Mouse (Mus musculus) forebrain, embryonic 12.5 days (tissue): ENCODE data around the gene Mbd6. TPM values are rescaled to one million over a fixed set of nuclear protein-coding genes. Genes with fewer than 3 reads are reported as not detected.
A peak's percentile ranks its signal among the peaks of the same experiment; 100 is the strongest.

Experiments
- ATAC-seq: fragments of 200-750 bp; cut with Nextera tagmentation; 2 replicates; pipeline ENCODE4 v1.8.0; 2017; ENCODE audit warnings: moderate TSS enrichment; ENCODE audit not compliant: low FRiP score
- H3K27ac ChIP-seq: fragments of 300-500 bp; sonication (generic); 2 replicates; pipeline ENCODE4 v1.5.1; 2016; ENCODE audit warnings: mild to moderate bottlenecking
- H3K27me3 ChIP-seq: fragments of 300-500 bp; sonication (generic); 2 replicates; pipeline ENCODE4 v1.6.1; 2016; ENCODE audit warnings: mild to moderate bottlenecking
- H3K36me3 ChIP-seq: fragments of 300-500 bp; sonication (generic); replicated peaks from 2 replicates; pipeline ENCODE4 v1.6.1; 2016; ENCODE audit warnings: mild to moderate bottlenecking
- H3K4me1 ChIP-seq: fragments of 300-500 bp; sonication (generic); 2 replicates; pipeline ENCODE4 v1.6.1; 2016
- H3K4me2 ChIP-seq: fragments of 300-500 bp; sonication (generic); 2 replicates; pipeline ENCODE4 v1.6.1; 2016; ENCODE audit warnings: mild to moderate bottlenecking, moderate library complexity
- H3K4me3 ChIP-seq: fragments of 300-500 bp; sonication (generic); replicated peaks from 2 replicates; pipeline ENCODE4 v1.5.1; 2016; ENCODE audit warnings: mild to moderate bottlenecking
- H3K9ac ChIP-seq: fragments of 300-500 bp; sonication (generic); 2 replicates; pipeline ENCODE4 v1.6.1; 2016; ENCODE audit warnings: mild to moderate bottlenecking
- H3K9me3 ChIP-seq: fragments of 300-500 bp; sonication (generic); 2 replicates; pipeline ENCODE4 v1.6.1; 2016
- WGBS: fragments of 180-500 bp; shearing (Covaris S2); methylation state at CpG from one replicate; pipeline ENCODE4 v1.1.7; 2016; 5-methylcytosine and 5-hydroxymethylcytosine counted together
- polyA plus RNA-seq: library from polyadenylated mRNA; unstranded; fragments of >200 nt; fragmentation: Nextera tagmentation; extraction: Ambion mirVana; gene quantifications from 2 replicates; pipeline ENCODE4 v1.2.1, GENCODE M21; 2016

Mbd6 gene
- polyA plus RNA-seq, 1 experiment from 2014 or later: 21.2 TPM

GRCm38 (mm10) chr10:127266112-127267091 lies 22.4 kb downstream of the Mbd6 start, which contains the start of gene Dctn2:
Dctn2 (plus strand) TSS chr10:127266368.
- Histone ChIP-seq H3K27ac (peak within 1 kb of the TSS; percentile 88), H3K9ac (peak within 1 kb of the TSS; percentile 98), H3K36me3 (peaks cover 25% of the 10 kb centered on the region), H3K4me3 (peak within 1 kb of the TSS; percentile 87), H3K4me1 (peaks cover 50% of the 10 kb centered on the region), H3K9me3 (no peaks in the 10 kb centered on the region), H3K4me2 (peak within 1 kb of the TSS; percentile 81), H3K27me3 (peaks cover 17% of the 10 kb centered on the region)
- WGBS: under 1% methylated on average over 69 of the region's 70 CpGs
- ATAC-seq: peak; percentile 96

- peaks cover 21% of the 10 kb centered on the region for H3K36me3 ChIP-seq
- H3K9ac ChIP-seq: 0 out of 2 replicates have a peak overlapping the region, but pooled peaks have one; percentile 98
- H3K9me3 ChIP-seq: no peaks in the 10 kb centered on the region
- peaks cover 56% of the 10 kb centered on the region for H3K4me1 ChIP-seq
- ATAC-seq: peak; percentile 47
- 35% methylated on average over 4 of the region's 4 CpGs for WGBS
- peak overlapping the region; percentile 81 for H3K4me2 ChIP-seq
- peaks cover 17% of the 10 kb centered on the region for H3K27me3 ChIP-seq
- H3K27ac ChIP-seq: no peak overlapping the region
- peak overlapping the region; percentile 87 for H3K4me3 ChIP-seq
Observed at GRCm38 (mm10) chr10:127265727-127266111, 23.1 kb downstream of the Mbd6 start.

- H3K36me3 ChIP-seq: peaks cover 13% of the 10 kb centered on the region
- H3K9ac ChIP-seq: no peak overlapping the region
- H3K27ac ChIP-seq: no peak overlapping the region
- WGBS: 64% methylated on average over 4 of the region's 4 CpGs
- no peaks in the 10 kb centered on the region for H3K9me3 ChIP-seq
- H3K4me2 ChIP-seq: no peak overlapping the region
- peaks cover 17% of the 10 kb centered on the region for H3K27me3 ChIP-seq
- ATAC-seq: no peak
- H3K4me3 ChIP-seq: no peak overlapping the region
- peaks cover 53% of the 10 kb centered on the region for H3K4me1 ChIP-seq
Observed at GRCm38 (mm10) chr10:127264971-127265370, 23.8 kb downstream of the Mbd6 start.

GRCm38 (mm10) chr10:127264336-127264735 lies 24.5 kb downstream of the Mbd6 start:
- Histone ChIP-seq H3K4me1 (peaks cover 56% of the 10 kb centered on the region), H3K27me3 (peaks cover 17% of the 10 kb centered on the region)
- 81% methylated on average over 8 of the region's 8 CpGs for WGBS

GRCm38 (mm10) chr10:127263631-127264030 lies 25.2 kb downstream of the Mbd6 start:
- WGBS: 35% methylated on average over 3 of the region's 3 CpGs
- Histone ChIP-seq H3K27me3 (peaks cover 17% of the 10 kb centered on the region), H3K4me2 (peak overlapping the region; percentile 85; the same call in 1 of the 2 replicates), H3K4me1 (peaks cover 58% of the 10 kb centered on the region), H3K9ac (no peak overlapping the region), H3K27ac (no peak overlapping the region), H3K9me3 (no peaks in the 10 kb centered on the region), H3K36me3 (peaks cover 6% of the 10 kb centered on the region), H3K4me3 (no peak overlapping the region)
- no peak for ATAC-seq

More at GRCm38 (mm10) chr10:127264336-127264735, 24.5 kb downstream of the Mbd6 start:
- Histone ChIP-seq H3K9ac (no peak overlapping the region), H3K4me3 (no peak overlapping the region), H3K4me2 (no peak overlapping the region), H3K36me3 (peaks cover 11% of the 10 kb centered on the region), H3K9me3 (no peaks in the 10 kb centered on the region), H3K27ac (no peak overlapping the region)
- ATAC-seq: no peak

GRCm38 (mm10) chr10:127262548-127263398 lies 26.0 kb downstream of the Mbd6 start, which contains the start of gene Kif5a:
Kif5a (minus strand) TSS chr10:127263348.
- H3K4me3 ChIP-seq: peak within 1 kb of the TSS; percentile 60
- H3K9me3 ChIP-seq: no peaks in the 10 kb centered on the region
- WGBS: under 1% methylated on average over 53 of the region's 53 CpGs
- H3K9ac ChIP-seq: peak within 1 kb of the TSS; percentile 75
- peak within 1 kb of the TSS; percentile 87 for H3K27ac ChIP-seq
- H3K4me1 ChIP-seq: peaks cover 54% of the 10 kb centered on the region
- H3K27me3 ChIP-seq: peaks cover 17% of the 10 kb centered on the region
- H3K36me3 ChIP-seq: no peaks in the 10 kb centered on the region
- ATAC-seq: peak; percentile 47
- H3K4me2 ChIP-seq: peak within 1 kb of the TSS; percentile 85

GRCm38 (mm10) chr10:127261706-127262547 lies 26.9 kb downstream of the Mbd6 start:
- no peak for ATAC-seq
- Histone ChIP-seq H3K27ac (peak overlapping the region; percentile 87; the same call in 1 of the 2 replicates), H3K36me3 (no peaks in the 10 kb centered on the region), H3K27me3 (peaks cover 17% of the 10 kb centered on the region), H3K9ac (peak overlapping the region; percentile 75), H3K4me2 (peak overlapping the region; percentile 85), H3K9me3 (no peaks in the 10 kb centered on the region), H3K4me1 (peaks cover 46% of the 10 kb centered on the region), H3K4me3 (peak overlapping the region; percentile 60)
- 59% methylated on average over 15 of the region's 15 CpGs for WGBS

- ATAC-seq: no peak
- 89% methylated on average over 8 of the region's 8 CpGs for WGBS
- Histone ChIP-seq H3K4me3 (no peak overlapping the region), H3K27me3 (peaks cover 8% of the 10 kb centered on the region; the same call in 1 of the 2 replicates), H3K9me3 (no peaks in the 10 kb centered on the region), H3K4me1 (peaks cover 55% of the 10 kb centered on the region), H3K36me3 (no peaks in the 10 kb centered on the region), H3K9ac (no peak overlapping the region), H3K27ac (no peak overlapping the region), H3K4me2 (peak overlapping the region; percentile 10)
Observed at GRCm38 (mm10) chr10:127258489-127258888, 30.3 kb downstream of the Mbd6 start.

- H3K36me3 ChIP-seq: no peaks in the 10 kb centered on the region
- peaks cover 2% of the 10 kb centered on the region; the same call in 1 of the 2 replicates for H3K27me3 ChIP-seq
- no peaks in the 10 kb centered on the region for H3K9me3 ChIP-seq
- H3K4me3 ChIP-seq: no peak overlapping the region
- WGBS: 85% methylated on average over 6 of the region's 6 CpGs
- H3K4me1 ChIP-seq: peaks cover 48% of the 10 kb centered on the region
- no peak overlapping the region for H3K9ac ChIP-seq
- no peak overlapping the region for H3K4me2 ChIP-seq
- no peak overlapping the region for H3K27ac ChIP-seq
- no peak for ATAC-seq
Observed at GRCm38 (mm10) chr10:127257790-127258189, 31.0 kb downstream of the Mbd6 start.

- H3K27ac ChIP-seq: no peak overlapping the region
- H3K4me2 ChIP-seq: peak overlapping the region; percentile 41
- H3K9me3 ChIP-seq: no peaks in the 10 kb centered on the region
- peak; percentile 77 for ATAC-seq
- peaks cover 28% of the 10 kb centered on the region for H3K4me1 ChIP-seq
- 22% methylated on average over 14 of the region's 14 CpGs for WGBS
- no peaks in the 10 kb centered on the region for H3K36me3 ChIP-seq
- 0 out of 2 replicates have a peak overlapping the region, but pooled peaks have one; percentile 11 for H3K4me3 ChIP-seq
- H3K9ac ChIP-seq: no peak overlapping the region
- H3K27me3 ChIP-seq: no peaks in the 10 kb centered on the region; the same call in 1 of the 2 replicates
Observed at GRCm38 (mm10) chr10:127255625-127256345, 33.0 kb downstream of the Mbd6 start.

GRCm38 (mm10) chr10:127250810-127251209 lies 38.0 kb downstream of the Mbd6 start:
- WGBS: 85% methylated on average over 5 of the region's 5 CpGs
- no peak overlapping the region for H3K4me2 ChIP-seq
- no peak overlapping the region for H3K27ac ChIP-seq
- H3K27me3 ChIP-seq: no peaks in the 10 kb centered on the region
- H3K36me3 ChIP-seq: peaks cover 12% of the 10 kb centered on the region
- no peak overlapping the region for H3K4me3 ChIP-seq
- no peak for ATAC-seq
- H3K9ac ChIP-seq: no peak overlapping the region
- H3K9me3 ChIP-seq: no peaks in the 10 kb centered on the region
- H3K4me1 ChIP-seq: peaks cover 1% of the 10 kb centered on the region; the same call in 1 of the 2 replicates
